Mouse (Mus musculus) cerebellum, adult 2 months (tissue): ENCODE data around the gene Reep3. TPM values are rescaled to one million over a fixed set of nuclear protein-coding genes. Genes with fewer than 3 reads are reported as not detected.

ENCODE experiments used
- DNase-seq, 2 experiments: peaks; one replicate each; pipeline ENCODE4 v3.0.0; 2021
- H3K27ac ChIP-seq: fragments of 200-500 bp; 2 replicates; pipeline ENCODE4 v1.5.1; 2012; ENCODE audit warnings: low read length, control low read depth, inconsistent platforms; ENCODE audit not compliant: insufficient read depth
- H3K27me3 ChIP-seq: fragments of 200-500 bp; 2 replicates; pipeline ENCODE4 v1.6.1; 2012; ENCODE audit warnings: inconsistent platforms, mild to moderate bottlenecking, low read length, moderate library complexity; ENCODE audit not compliant: control insufficient read depth, insufficient read depth
- H3K4me1 ChIP-seq: fragments of 200-500 bp; 2 replicates; pipeline ENCODE4 v1.6.1; 2011; ENCODE audit warnings: low read length; ENCODE audit not compliant: control insufficient read depth, insufficient read depth
- H3K4me3 ChIP-seq: fragments of 200-500 bp; replicated peaks from 2 replicates; pipeline ENCODE3; 2011; ENCODE audit warnings: mild to moderate bottlenecking, low read depth, low read length, control low read depth; ENCODE audit not compliant: insufficient read depth
- CTCF ChIP-seq: fragments of 200-500 bp; IDR thresholded peaks from 2 replicates; pipeline ENCODE4 v1.5.1; 2011; ENCODE audit warnings: low read depth, mild to moderate bottlenecking, control low read depth, low read length, moderate library complexity, borderline replicate concordance; ENCODE audit not compliant: insufficient read depth
- POLR2A ChIP-seq: fragments of 200-500 bp; IDR thresholded peaks from 2 replicates; pipeline ENCODE4 v1.6.1; 2011; ENCODE audit warnings: low read length, control low read depth, borderline replicate concordance; ENCODE audit not compliant: insufficient read depth
- WGBS: fragments of 180-500 bp; shearing (Covaris S2); methylation state at CpG from one replicate; pipeline ENCODE4 v1.1.7; 2018; 5-methylcytosine and 5-hydroxymethylcytosine counted together
- polyA plus RNA-seq: library from polyadenylated mRNA; depleted of rRNA; stranded (reverse); fragments of >200 nt; gene quantifications from 2 replicates; pipeline ENCODE4 v1.2.3, GENCODE M21; 2012

Gene Reep3
- polyA plus RNA-seq, 1 experiment = 44.0 TPM

DNA sequence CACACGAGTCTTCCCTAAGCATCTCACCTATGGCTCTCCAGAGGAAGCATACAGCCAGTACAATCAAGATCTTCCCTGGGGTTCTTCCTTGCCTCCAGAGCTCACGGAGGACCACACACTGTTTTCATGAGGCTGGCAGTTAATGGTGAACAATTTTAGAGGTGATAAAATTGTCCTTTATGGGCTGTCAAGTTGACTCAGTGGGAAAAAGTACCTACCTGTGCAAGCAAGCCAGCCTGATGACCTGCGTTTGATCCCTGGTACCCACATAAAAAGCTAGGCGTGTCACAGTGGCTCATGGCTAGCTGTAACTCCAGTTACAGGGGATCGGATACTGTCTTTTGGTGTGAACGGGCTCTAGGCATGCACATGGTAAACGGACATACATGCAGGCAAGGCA, 10.8 kb downstream of the Reep3 start:
- H3K4me3 ChIP-seq = no peak overlapping the region
- H3K27me3 ChIP-seq = no peaks in the 10 kb centered on the region
- peak overlapping the region; percentile 91 for H3K27ac ChIP-seq
- TF ChIP-seq POLR2A (no peak), CTCF (no peak)
- 59% methylated on average over 7 of the region's 7 CpGs for WGBS
- peaks cover 38% of the 10 kb centered on the region for H3K4me1 ChIP-seq
- DNase-seq = peak in 1 of 2 experiments; percentile 38

DNA sequence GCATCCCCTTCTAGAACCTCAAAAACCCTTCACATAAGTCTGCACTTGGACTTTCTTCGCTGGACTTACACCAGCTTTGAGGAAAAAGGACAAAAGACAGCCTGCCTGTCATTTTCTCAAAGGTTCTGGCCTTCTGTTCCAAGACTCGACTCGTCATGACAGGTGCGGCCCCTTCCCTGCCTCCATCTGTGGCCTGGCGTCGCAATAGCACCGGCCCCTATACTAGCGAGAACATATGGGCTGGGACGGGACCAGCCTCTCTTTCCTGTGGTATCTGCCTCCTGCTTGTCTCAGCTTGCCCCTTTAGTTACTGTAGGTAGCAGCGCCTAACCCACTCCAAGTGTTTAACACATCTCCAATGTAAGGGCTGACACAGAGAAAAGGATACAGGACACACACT, 11.6 kb downstream of the Reep3 start:
- Histone ChIP-seq H3K4me1 (peaks cover 38% of the 10 kb centered on the region), H3K4me3 (no peak overlapping the region), H3K27ac (peak overlapping the region; percentile 91; the same call in 1 of the 2 replicates), H3K27me3 (no peaks in the 10 kb centered on the region)
- WGBS = 7% methylated on average over 10 of the region's 10 CpGs
- TF ChIP-seq POLR2A = no peak
- TF ChIP-seq CTCF = no peak
- DNase-seq = peak; percentile 84 to 91

DNA sequence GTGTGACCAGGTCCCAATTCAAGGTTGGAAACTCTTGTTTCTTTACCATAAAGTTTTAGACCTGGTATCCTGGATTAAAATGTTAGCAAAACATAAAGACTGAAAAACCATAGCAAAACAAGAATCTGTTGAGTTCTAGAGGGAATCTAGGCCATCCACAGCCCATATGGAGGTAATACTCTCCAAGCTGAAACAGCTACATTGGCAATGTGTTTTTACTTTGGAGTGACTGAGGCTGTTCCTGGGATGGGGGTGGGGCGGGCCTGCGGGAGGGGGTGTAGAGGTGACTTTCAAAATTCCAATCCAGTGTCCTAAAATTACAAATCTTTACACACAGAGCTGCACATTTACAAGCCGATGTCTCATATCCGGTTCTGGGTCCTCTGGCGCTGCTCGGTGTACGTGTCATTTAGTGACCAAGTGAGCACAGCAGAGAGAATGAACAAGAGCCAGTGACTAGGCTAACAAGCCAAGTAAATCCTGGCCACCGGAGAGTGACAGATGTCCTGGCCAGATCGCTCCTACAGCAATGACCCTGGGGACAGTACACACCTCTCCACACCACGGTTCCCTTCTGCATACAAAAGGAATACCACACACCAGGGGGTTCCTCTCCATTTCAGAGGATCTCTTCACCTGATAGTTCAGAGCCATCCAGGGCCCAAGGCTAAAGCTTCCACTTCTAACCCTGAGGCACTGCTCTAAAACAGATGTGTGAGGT, 13.1 kb downstream of the Reep3 start:
- H3K4me1 ChIP-seq = peaks cover 43% of the 10 kb centered on the region
- H3K27ac ChIP-seq = peak overlapping the region; percentile 96
- no peaks in the 10 kb centered on the region for H3K27me3 ChIP-seq
- 6% methylated on average over 10 of the region's 10 CpGs for WGBS
- DNase-seq = peak; percentile 88 to 95
- H3K4me3 ChIP-seq = no peak overlapping the region
- no peak for TF ChIP-seq CTCF
- no peak for TF ChIP-seq POLR2A

DNA sequence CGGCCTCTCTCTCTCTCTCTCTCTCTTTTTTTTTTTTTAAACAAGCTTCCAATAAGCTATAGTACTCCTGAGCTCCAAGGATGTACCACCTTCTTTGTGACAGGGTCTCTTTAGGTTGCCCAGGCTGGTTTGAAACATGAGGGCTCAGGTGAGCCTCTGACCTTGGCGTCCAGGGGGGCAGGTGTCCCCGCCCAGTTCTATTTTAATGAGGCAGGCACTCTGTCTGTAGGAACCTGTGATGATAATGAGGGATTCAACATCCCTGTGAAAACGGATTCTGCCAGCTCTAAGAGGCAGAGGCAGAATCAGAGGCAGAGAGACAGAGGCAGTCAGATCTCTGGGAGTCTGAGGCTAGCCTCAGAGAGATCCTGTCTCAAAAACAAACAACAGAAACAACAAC, 14.2 kb downstream of the Reep3 start:
- DNase-seq = no peak
- whole genome bisulfite sequencing = 76% methylated on average over 4 of the region's 4 CpGs
- Histone ChIP-seq H3K27me3 (no peaks in the 10 kb centered on the region), H3K4me3 (no peak overlapping the region), H3K27ac (peak overlapping the region; percentile 94), H3K4me1 (peaks cover 45% of the 10 kb centered on the region)
- no peak for TF ChIP-seq POLR2A
- no peak for TF ChIP-seq CTCF

DNA sequence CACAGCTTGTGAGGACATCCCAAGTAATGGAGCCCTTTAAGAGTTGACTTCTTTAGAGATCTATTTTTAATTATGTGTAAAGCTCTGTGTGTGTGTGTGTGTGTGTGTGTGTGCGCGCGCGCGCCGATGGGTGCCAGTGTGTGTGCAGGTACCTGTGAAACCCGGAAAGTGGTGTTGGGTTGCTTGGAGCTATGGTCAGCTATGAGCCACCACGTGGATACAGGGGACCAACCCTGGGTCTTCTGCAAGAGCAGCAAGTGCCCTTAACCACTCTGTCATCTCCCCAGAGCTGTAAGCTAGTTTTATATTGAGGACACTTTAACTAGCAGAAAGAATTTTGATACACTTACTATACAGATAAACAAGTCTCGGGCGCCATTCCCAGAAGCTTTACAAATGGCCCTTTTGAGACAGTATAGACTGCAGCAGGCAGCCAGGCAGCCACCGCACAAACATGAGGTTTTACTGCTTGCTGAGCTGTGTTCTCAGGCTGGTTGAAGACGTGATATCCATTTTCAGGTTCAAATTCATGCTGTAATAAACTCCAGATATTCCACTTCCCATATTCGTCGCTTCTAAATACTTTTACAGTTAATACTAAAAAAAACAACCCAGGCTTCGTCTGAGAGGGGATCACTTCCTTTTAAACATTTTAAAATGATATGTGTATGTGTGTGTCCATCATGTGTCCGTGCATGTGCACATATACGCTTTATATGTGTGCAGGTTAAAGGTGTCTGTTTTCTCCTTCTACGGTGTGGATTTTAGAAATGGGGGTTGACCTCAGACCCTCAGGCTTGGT, 15.3 kb downstream of the Reep3 start:
- peaks cover 34% of the 10 kb centered on the region for H3K4me1 ChIP-seq
- TF ChIP-seq POLR2A = no peak
- TF ChIP-seq CTCF = no peak
- peak in 1 of 2 experiments; percentile 19 for DNase-seq
- no peak overlapping the region; the same call in 1 of the 2 replicates for H3K27ac ChIP-seq
- H3K4me3 ChIP-seq = no peak overlapping the region
- WGBS = 86% methylated on average over 18 of the region's 18 CpGs
- no peaks in the 10 kb centered on the region for H3K27me3 ChIP-seq

DNA sequence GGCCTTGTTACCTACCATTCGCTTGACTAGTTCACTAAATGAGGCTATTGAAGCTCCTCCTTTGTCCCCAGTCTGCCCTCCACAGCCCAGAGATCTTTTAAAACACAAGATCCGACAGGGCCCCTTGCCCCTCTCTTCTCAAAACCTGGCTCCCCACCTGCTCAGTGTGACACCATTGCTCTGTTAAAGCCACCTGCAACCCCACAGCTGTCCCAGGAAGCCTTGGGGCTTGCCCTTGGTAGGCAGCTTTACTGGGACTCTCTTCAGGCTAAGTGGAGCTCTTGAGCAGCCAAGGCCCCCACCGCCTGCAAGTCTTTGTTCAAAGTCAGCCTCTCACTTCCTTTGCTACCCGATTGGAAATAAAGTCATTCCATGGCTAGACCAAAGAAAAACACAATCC, 17.7 kb downstream of the Reep3 start:
- no peak for TF ChIP-seq POLR2A
- TF ChIP-seq CTCF = no peak
- 50% methylated on average over 4 of the region's 4 CpGs for WGBS

DNA sequence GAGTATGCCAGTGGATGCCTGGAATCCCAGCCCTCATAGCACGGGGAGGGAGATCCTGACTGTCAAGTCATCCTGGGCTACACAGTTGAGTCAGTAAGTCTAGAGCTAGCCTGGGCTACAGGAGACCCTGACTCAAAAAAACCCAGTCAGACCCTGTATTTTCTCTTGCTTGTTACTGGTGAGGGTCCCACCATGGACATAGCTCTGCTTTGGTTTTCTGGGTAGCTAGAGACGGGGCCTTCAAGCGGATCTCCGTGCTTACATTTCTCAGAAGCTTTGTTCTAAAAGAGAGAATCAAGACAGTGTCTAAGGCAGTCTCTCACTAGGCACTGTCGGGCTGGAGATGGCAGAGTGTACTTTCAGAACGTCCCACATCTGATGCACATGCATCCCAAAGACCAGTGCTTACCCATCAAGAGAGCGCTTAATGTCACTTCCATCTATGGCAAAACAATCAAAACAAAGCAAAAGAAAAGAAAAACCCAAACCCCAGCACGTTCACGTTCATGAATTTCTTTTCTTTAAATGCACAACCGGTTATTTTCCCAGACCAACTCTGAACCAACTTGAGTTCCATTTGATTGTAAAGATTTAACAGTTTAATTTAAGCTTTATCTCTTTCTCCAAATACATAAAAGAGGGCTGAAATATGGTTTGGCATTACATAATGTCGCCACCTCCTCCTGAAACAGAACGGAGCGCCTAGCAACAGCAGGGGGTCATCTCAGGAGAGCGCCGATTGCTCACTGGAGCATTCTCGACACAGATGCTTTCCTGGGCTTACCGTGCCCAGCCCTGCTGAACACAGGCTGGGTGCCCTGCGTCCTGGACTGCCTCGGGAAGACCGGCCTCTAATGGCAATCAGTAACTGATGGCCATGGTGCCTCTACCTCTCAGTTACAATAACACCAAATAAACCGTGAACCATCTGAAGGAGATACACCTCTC, 20.5 kb downstream of the Reep3 start:
- Histone ChIP-seq H3K4me1 (peaks cover 25% of the 10 kb centered on the region), H3K27me3 (no peaks in the 10 kb centered on the region), H3K4me3 (no peak overlapping the region), H3K27ac (peak overlapping the region; percentile 85)
- WGBS = 15% methylated on average over 21 of the region's 21 CpGs
- TF ChIP-seq CTCF (no peak), POLR2A (peak; percentile 1; the same call in 1 of the 2 replicates)
- peak; percentile 87 to 94 for DNase-seq

More for the DNA sequence above, 17.7 kb downstream of the Reep3 start:
- Histone ChIP-seq H3K27ac (peak overlapping the region; percentile 72), H3K4me3 (no peak overlapping the region), H3K4me1 (peaks cover 18% of the 10 kb centered on the region), H3K27me3 (no peaks in the 10 kb centered on the region)
- no peak for DNase-seq
